Mouse (Mus musculus): ENCODE measurements around the gene Pex14. TPM values are rescaled to one million over a fixed set of nuclear protein-coding genes. Genes with fewer than 3 reads are reported as not detected.

Gene Pex14
- polyA plus RNA-seq, 1 experiment from 2014 or later, result 21.4 TPM

Other genes with a start within 250 kb of the Pex14 start
- gene Dffa, start 4.3 kb upstream of the Pex14 start, polyA plus RNA-seq (2018), result 13.1 to 22.2 TPM (median 19.3 TPM) in 3 replicates
- not detected in 3 replicates for gene Cort, start 26.9 kb upstream of the Pex14 start, polyA plus RNA-seq (2018)
- gene Cenps, start 37.8 kb upstream of the Pex14 start, polyA plus RNA-seq (2018), result 1.6 to 10.9 TPM (median 3.6 TPM) in 3 replicates
- gene Pgd, start 66.9 kb upstream of the Pex14 start, polyA plus RNA-seq (2018), result 322 to 419 TPM (median 328 TPM) in 3 replicates
- 23.6 to 34.5 TPM (median 26.9 TPM) in 3 replicates for gene Kif1b, start 207.8 kb upstream of the Pex14 start, polyA plus RNA-seq (2018)